Mouse (Mus musculus) limb, embryonic 13.5 days (tissue): ENCODE data around the gene Tekt3. TPM values are rescaled to one million over a fixed set of nuclear protein-coding genes. Genes with fewer than 3 reads are reported as not detected.

Experiments used
- ATAC-seq: fragments of 200-750 bp; cut with Nextera tagmentation; 2 replicates; pipeline ENCODE4 v1.8.0; 2017; ENCODE audit warnings: low read depth, moderate number of reproducible peaks, moderate TSS enrichment; ENCODE audit not compliant: low FRiP score
- H3K27ac ChIP-seq: fragments of 300-500 bp; sonication (generic); 2 replicates; pipeline ENCODE4 v1.5.1; 2015; ENCODE audit warnings: inconsistent platforms, mild to moderate bottlenecking, moderate library complexity
- H3K27me3 ChIP-seq: fragments of 300-500 bp; sonication (generic); 2 replicates; pipeline ENCODE4 v1.6.1; 2015; ENCODE audit warnings: mild to moderate bottlenecking, inconsistent platforms
- H3K36me3 ChIP-seq: fragments of 300-500 bp; sonication (generic); 2 replicates; pipeline ENCODE4 v1.6.1; 2015; ENCODE audit warnings: inconsistent platforms, mild to moderate bottlenecking, moderate library complexity
- H3K4me1 ChIP-seq: fragments of 300-500 bp; sonication (generic); 2 replicates; pipeline ENCODE4 v1.6.1; 2015; ENCODE audit warnings: inconsistent platforms
- H3K4me2 ChIP-seq: fragments of 300-500 bp; sonication (generic); replicated peaks from 2 replicates; pipeline ENCODE4 v1.6.1; 2015; ENCODE audit warnings: inconsistent platforms, mild to moderate bottlenecking, moderate library complexity
- H3K4me3 ChIP-seq: fragments of 300-500 bp; sonication (generic); 2 replicates; pipeline ENCODE4 v1.5.1; 2015; ENCODE audit warnings: moderate library complexity, mild to moderate bottlenecking, inconsistent platforms
- H3K9ac ChIP-seq: fragments of 300-500 bp; sonication (generic); 2 replicates; pipeline ENCODE4 v1.6.1; 2015; ENCODE audit warnings: mild to moderate bottlenecking, inconsistent platforms
- H3K9me3 ChIP-seq: fragments of 300-500 bp; sonication (generic); 2 replicates; pipeline ENCODE4 v1.6.1; 2016; ENCODE audit warnings: inconsistent platforms
- WGBS: fragments of 180-500 bp; shearing (Covaris S2); methylation state at CpG from one replicate; pipeline ENCODE4 v1.1.7; 2015; 5-methylcytosine and 5-hydroxymethylcytosine counted together
- polyA plus RNA-seq: library from polyadenylated mRNA; unstranded; fragments of >200 nt; fragmentation: Nextera tagmentation; extraction: Ambion mirVana; gene quantifications from 2 replicates; pipeline ENCODE4 v1.2.1, GENCODE M21; 2015

Tekt3 gene
- polyA plus RNA-seq, 1 experiment from 2014 or later: 0.37 TPM

GRCm38 (mm10) chr11:63035420-63036211 is 25.8 kb upstream of the Tekt3 start:
- Histone ChIP-seq H3K9me3 (0 out of 2 replicates have a peak, but pooled peaks cover 4% of the 10 kb centered on the region), H3K9ac (no peak overlapping the region), H3K36me3 (no peaks in the 10 kb centered on the region), H3K4me2 (no peak overlapping the region), H3K4me1 (peaks cover 23% of the 10 kb centered on the region), H3K27ac (peak overlapping the region; percentile 55; the same call in 1 of the 2 replicates), H3K4me3 (no peak overlapping the region), H3K27me3 (no peaks in the 10 kb centered on the region)
- peak; percentile 72 for ATAC-seq
- WGBS: 62% methylated on average over 11 of the region's 11 CpGs

DNA sequence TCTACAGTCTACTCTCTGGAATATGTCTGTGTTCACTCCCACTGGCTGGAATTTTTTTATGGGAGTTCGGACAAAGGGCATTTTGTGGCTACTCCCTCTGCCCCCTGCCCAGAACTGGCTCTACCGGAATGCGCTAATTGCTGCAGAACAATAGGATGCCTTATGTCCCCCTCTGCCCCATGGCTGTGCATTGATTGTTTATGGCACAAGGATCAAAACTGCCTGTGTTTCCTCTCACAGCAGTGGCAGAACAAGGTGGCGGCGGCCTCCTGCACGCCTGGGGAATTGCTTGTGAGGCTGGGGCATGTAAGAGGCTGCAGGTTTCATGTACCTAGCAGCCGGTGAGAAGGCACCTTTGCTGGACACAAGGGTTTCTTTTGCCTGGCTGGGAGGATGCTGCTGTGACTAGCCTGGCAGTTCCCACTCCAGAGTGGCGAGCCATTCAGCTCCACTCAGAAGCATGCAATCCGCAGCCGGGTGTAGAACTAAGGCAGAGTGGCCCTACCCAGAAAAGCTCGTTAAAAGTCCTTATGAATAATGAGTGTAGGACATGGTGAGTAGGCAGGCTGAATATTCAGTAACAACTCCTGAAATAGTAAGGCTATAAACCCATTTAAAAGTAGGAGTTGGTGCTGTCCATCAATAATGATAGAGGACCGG is 21.3 kb upstream of the Tekt3 start:
- peaks cover 26% of the 10 kb centered on the region for H3K4me1 ChIP-seq
- H3K27me3 ChIP-seq: no peaks in the 10 kb centered on the region
- 40% methylated on average over 12 of the region's 12 CpGs for WGBS
- H3K27ac ChIP-seq: peak overlapping the region; percentile 72
- H3K9ac ChIP-seq: no peak overlapping the region
- ATAC-seq: no peak
- H3K4me3 ChIP-seq: no peak overlapping the region
- H3K36me3 ChIP-seq: no peaks in the 10 kb centered on the region
- H3K4me2 ChIP-seq: no peak overlapping the region
- no peaks in the 10 kb centered on the region for H3K9me3 ChIP-seq

DNA sequence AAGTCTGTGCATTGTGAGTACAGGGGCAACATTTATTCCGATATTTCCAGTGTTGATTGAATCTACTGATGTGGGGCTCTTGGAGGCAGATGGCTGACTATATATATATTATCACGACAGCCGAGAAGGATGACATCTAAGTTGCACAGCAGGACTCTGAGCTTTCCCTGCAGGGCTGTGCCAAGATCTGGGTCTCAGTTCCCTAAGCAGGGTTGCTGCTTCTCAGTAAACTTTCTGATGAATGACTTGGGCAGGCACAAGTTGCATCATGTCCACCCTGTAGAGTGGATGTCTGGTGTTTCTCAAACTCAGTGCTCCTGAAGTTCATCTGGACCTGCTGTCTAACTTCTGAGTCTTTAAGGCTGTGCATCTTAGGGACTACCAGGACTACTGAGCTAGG is 15.7 kb upstream of the Tekt3 start:
- 72% methylated on average over 3 of the region's 3 CpGs for WGBS
- no peaks in the 10 kb centered on the region for H3K27me3 ChIP-seq

DNA sequence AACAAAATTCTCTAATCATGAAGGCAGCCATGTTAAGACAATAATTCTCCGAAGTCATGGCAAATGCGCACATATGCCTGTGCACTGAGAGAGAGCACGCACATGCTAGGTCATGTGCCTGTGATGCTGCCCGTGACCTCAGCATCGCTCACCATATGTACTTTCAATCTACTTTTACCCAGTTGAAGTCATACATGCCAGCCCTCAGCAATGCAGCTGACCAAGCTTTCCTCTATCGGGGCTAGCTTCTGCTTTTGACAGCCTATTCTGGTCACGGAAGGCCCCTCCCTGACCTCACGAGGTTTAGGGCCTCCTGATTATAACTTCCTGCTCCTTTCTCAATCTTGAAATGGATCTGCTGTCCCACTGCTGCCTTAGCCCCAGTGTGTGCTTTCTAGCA is 15.1 kb upstream of the Tekt3 start:
- WGBS: 82% methylated on average over 8 of the region's 8 CpGs

More for the DNA sequence above, 15.7 kb upstream of the Tekt3 start:
- H3K27ac ChIP-seq: no peak overlapping the region
- no peaks in the 10 kb centered on the region for H3K9me3 ChIP-seq
- H3K9ac ChIP-seq: no peak overlapping the region
- peaks cover 1% of the 10 kb centered on the region for H3K4me1 ChIP-seq
- no peak overlapping the region for H3K4me3 ChIP-seq
- ATAC-seq: no peak
- no peaks in the 10 kb centered on the region for H3K36me3 ChIP-seq
- H3K4me2 ChIP-seq: no peak overlapping the region

GRCm38 (mm10) chr11:63050362-63050932 is 11.0 kb upstream of the Tekt3 start:
- H3K9me3 ChIP-seq: no peaks in the 10 kb centered on the region
- H3K27ac ChIP-seq: no peak overlapping the region
- no peaks in the 10 kb centered on the region for H3K36me3 ChIP-seq
- H3K27me3 ChIP-seq: no peaks in the 10 kb centered on the region
- H3K4me2 ChIP-seq: no peak overlapping the region
- no peak overlapping the region for H3K4me3 ChIP-seq
- WGBS: 93% methylated on average over 6 of the region's 6 CpGs
- no peak for ATAC-seq
- H3K9ac ChIP-seq: no peak overlapping the region
- H3K4me1 ChIP-seq: no peaks in the 10 kb centered on the region

More for the DNA sequence above, 15.1 kb upstream of the Tekt3 start:
- H3K36me3 ChIP-seq: no peaks in the 10 kb centered on the region
- H3K4me2 ChIP-seq: no peak overlapping the region
- ATAC-seq: no peak
- H3K4me3 ChIP-seq: no peak overlapping the region
- no peak overlapping the region for H3K27ac ChIP-seq
- H3K27me3 ChIP-seq: no peaks in the 10 kb centered on the region
- H3K9ac ChIP-seq: no peak overlapping the region
- no peaks in the 10 kb centered on the region for H3K4me1 ChIP-seq
- no peaks in the 10 kb centered on the region for H3K9me3 ChIP-seq

DNA sequence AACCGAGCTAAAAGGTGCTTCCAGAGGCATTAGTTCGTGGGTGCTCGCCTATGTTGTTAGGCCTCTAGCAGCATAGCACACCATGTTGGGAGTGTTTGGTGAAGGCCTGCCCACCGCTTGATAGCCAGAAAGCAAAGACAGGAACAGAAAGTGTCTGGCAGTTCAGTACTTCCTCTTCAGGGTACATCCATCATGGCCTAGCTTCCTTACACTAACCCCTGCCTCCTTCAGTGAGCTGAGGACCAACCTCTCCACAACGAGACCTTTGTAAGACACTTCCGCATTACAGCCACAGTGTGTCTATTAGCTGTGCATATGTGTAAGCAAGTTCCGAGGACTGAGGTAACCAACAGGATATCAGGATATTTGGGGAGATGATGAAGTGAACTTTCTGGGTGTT is 10.4 kb upstream of the Tekt3 start:
- Histone ChIP-seq H3K9ac (no peak overlapping the region), H3K4me2 (no peak overlapping the region), H3K4me1 (no peaks in the 10 kb centered on the region), H3K4me3 (no peak overlapping the region), H3K27ac (no peak overlapping the region), H3K27me3 (no peaks in the 10 kb centered on the region), H3K36me3 (no peaks in the 10 kb centered on the region), H3K9me3 (no peaks in the 10 kb centered on the region)
- WGBS: 88% methylated on average over 7 of the region's 7 CpGs
- no peak for ATAC-seq

DNA sequence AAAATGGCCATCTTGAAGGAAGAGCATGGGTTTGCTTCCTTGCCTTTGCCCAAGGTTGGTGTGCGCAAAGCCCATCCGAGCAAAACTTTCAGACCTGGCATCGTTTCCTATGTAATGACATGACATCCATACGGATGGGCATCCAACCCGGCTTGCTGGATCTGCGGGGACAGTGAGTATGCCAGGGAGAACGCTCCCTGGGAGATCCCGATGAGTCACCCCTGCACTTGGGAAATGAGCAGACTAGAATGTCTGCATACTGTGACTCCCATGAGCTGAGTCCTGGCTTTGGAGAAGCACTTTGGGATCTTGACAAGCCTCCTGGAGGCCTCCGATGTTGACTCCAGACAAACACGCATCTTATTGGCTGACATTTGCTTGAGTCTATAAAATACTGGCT is 9.5 kb upstream of the Tekt3 start:
- 94% methylated on average over 10 of the region's 10 CpGs for WGBS
- Histone ChIP-seq H3K4me3 (no peak overlapping the region), H3K36me3 (no peaks in the 10 kb centered on the region), H3K27ac (no peak overlapping the region), H3K9me3 (no peaks in the 10 kb centered on the region), H3K4me2 (no peak overlapping the region), H3K27me3 (no peaks in the 10 kb centered on the region), H3K4me1 (no peaks in the 10 kb centered on the region), H3K9ac (no peak overlapping the region)
- ATAC-seq: no peak

- ATAC-seq: no peak
- H3K27ac ChIP-seq: no peak overlapping the region
- no peaks in the 10 kb centered on the region for H3K9me3 ChIP-seq
- no peak overlapping the region for H3K4me3 ChIP-seq
- H3K4me2 ChIP-seq: no peak overlapping the region
- 85% methylated on average over 7 of the region's 7 CpGs for WGBS
- peaks cover 5% of the 10 kb centered on the region; the same call in 1 of the 2 replicates for H3K4me1 ChIP-seq
- H3K36me3 ChIP-seq: no peaks in the 10 kb centered on the region
- no peaks in the 10 kb centered on the region for H3K27me3 ChIP-seq
- H3K9ac ChIP-seq: no peak overlapping the region
Observed at GRCm38 (mm10) chr11:63055596-63055995, 5.9 kb upstream of the Tekt3 start.

- no peak overlapping the region for H3K4me2 ChIP-seq
- no peaks in the 10 kb centered on the region for H3K36me3 ChIP-seq
- no peak overlapping the region for H3K9ac ChIP-seq
- no peak for ATAC-seq
- peaks cover 9% of the 10 kb centered on the region for H3K4me1 ChIP-seq
- no peak overlapping the region for H3K27ac ChIP-seq
- peaks cover 3% of the 10 kb centered on the region; the same call in 1 of the 2 replicates for H3K27me3 ChIP-seq
- no peaks in the 10 kb centered on the region for H3K9me3 ChIP-seq
- no peak overlapping the region for H3K4me3 ChIP-seq
- WGBS: 55% methylated on average over 5 of the region's 5 CpGs
Observed at GRCm38 (mm10) chr11:63058375-63058952, 3.0 kb upstream of the Tekt3 start.

GRCm38 (mm10) chr11:63059911-63060310 is 1.5 kb upstream of the Tekt3 start:
- Histone ChIP-seq H3K9me3 (no peaks in the 10 kb centered on the region), H3K9ac (no peak overlapping the region), H3K36me3 (no peaks in the 10 kb centered on the region), H3K4me1 (peaks cover 9% of the 10 kb centered on the region), H3K4me3 (no peak overlapping the region), H3K27me3 (peaks cover 3% of the 10 kb centered on the region; the same call in 1 of the 2 replicates), H3K4me2 (no peak overlapping the region), H3K27ac (no peak overlapping the region)
- ATAC-seq: no peak
- 88% methylated on average over 1 of the region's 1 CpGs for WGBS

DNA sequence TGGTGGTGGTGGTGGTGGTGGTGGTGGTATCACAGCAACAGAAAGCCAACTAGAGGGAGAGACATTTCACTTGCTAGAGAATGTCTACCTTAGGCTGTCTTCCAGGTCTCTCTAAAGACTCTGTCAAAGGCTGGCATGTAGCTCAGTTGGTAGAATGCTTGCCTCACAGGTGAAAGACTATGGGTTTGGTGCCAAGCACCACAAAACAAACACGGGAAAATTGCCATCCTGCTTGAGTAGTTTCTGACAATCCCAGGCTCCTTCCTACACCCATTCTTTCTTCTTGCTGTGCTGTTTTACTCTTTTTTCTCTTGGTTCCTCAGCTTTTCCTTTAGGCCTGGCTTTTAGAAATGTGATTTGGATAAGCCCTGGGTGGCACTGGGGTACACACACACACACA is 5.1 kb downstream of the Tekt3 start:
- WGBS: 73% methylated on average over 1 of the region's 1 CpGs
- Histone ChIP-seq H3K4me1 (peaks cover 3% of the 10 kb centered on the region), H3K27me3 (no peaks in the 10 kb centered on the region), H3K9me3 (no peaks in the 10 kb centered on the region), H3K36me3 (no peaks in the 10 kb centered on the region), H3K9ac (no peak overlapping the region), H3K4me2 (no peak overlapping the region), H3K27ac (no peak overlapping the region), H3K4me3 (no peak overlapping the region)
- no peak for ATAC-seq

- Histone ChIP-seq H3K4me1 (no peaks in the 10 kb centered on the region), H3K9me3 (no peaks in the 10 kb centered on the region), H3K27me3 (no peaks in the 10 kb centered on the region), H3K36me3 (no peaks in the 10 kb centered on the region), H3K4me2 (no peak overlapping the region), H3K9ac (no peak overlapping the region), H3K27ac (no peak overlapping the region), H3K4me3 (no peak overlapping the region)
- WGBS: 91% methylated on average over 17 of the region's 17 CpGs
- ATAC-seq: no peak
Observed at GRCm38 (mm10) chr11:63070081-63070480, 8.6 kb downstream of the Tekt3 start.
